Mouse (Mus musculus): ENCODE measurements at regions not wholly inside any gene's neighbourhood (a gene's known extent, or its start where the extent isn't known, plus 50 kb on each side); places are given as distances from the start of the nearest gene placed in this dataset.

GRCm38 (mm10) chr17:51683318-51683717 is 149.8 kb downstream of the Satb1 start:
- DNase-seq (ENCODE audit: low spot score in 2 of 2), result no peak

DNA sequence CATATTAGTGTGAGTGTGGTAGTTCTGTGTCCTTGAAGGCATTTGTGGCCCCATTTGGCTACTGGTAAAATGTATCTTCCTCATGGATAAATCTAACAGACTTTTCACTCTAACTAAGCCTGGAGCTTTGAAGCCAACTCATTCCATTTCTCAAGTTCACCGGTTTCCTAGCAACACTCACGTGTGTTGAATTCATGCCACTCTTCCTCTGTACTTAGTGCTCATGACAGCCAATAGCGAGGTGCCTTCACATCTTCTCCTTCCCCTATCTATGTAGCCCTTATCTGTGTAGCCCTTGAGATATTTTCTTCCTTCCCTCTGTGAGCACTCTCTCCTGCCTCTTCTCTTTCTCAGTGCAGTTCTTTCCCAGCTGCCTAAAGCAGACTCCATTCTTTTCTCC is 150.7 kb downstream of the Satb1 start:
- DNase-seq (ENCODE audit: low spot score in 2 of 2), result no peak

- DNase-seq (ENCODE audit: low spot score in 2 of 2), result no peak
These were observed 155.6 kb downstream of the Satb1 start for GRCm38 (mm10) chr17:51677451-51677850.

DNA sequence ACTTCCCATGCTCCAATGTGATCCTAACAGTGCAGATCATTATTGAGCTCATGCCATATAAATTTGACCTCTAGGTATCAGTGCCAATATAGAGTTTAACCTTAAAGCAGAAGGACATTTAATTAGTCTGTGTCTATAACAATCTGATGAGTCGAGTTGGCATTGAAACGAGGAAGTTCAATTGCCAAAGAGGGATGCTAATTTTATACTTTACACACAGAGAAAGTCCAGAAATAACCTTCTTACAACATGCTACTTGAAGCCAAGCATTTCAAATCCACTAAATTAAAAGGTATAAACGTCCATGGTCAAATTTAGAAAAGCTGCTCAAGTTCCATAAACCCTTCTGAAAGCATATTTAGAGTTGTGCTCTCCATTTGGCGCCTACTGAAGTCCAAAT is 174.7 kb downstream of the Satb1 start:
- DNase-seq (ENCODE audit: low spot score in 2 of 2), result no peak

DNA sequence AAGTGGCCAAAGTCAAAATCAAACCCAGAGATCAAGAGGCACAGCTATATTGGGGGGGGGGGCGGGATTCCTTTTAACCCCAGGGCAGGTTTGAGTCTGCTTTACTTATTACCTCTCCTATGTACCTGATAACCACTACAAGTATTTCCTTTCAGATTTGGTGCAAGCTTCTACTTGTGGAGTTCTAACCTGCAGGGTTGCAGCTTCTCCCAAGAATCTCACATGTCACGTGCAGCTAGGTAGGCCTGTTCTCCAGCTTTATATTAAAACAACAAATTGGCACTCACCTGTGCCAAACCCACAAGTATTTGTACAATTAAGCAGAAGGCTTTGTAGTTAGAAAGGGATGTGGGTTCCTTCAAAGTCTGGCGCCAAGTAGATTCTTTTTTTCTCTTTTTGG is 179.2 kb downstream of the Satb1 start:
- no peak for DNase-seq (ENCODE audit: low spot score in 2 of 2)

DNA sequence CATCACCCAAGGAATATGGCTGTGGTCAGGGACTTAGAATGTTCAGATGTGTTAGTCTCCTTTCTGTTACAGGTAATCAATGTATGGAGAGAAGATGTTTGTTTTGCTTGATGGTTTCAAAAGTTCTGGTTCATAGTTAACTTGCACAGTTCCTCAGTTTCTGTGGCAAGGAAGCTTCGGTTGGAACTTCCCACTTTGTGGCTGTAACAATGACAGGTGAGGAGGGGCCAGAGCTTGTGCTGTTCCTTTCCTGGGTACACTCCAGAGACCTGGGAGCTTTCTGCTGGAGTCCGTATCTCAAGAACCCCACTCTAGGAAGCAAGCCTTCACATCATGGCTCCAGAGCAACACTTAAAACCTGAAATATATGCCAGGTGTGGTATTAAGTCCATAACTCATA is 181.2 kb downstream of the Satb1 start:
- no peak for DNase-seq (ENCODE audit: low spot score in 2 of 2)

DNA sequence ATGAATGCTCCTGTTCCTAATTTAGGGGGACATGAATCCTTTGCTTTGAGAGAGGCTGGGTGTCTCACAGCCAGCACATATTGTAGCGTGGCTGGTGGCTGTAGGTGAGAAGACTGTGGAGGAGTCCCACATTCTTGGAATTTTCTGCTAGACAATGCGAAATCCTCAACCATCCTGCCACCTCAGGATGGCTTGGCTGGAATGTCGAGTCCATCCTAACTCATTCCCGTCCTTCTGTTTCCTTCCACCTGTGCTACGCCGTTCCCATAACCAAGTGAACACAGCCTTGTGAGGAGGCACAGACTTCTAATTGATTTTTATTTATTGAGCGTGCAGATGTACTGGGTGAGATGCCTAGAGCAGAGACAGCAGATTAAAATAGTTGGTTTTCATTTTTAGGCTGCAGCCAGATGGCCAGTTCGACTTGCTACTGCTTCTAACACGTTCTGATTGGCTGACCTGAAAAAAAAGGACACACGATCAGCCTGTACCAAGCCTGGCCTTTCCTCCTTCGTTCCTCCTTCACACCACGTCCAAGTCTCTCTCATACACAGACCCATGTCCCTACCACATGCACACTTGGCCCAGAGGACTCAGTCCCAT is 183.8 kb downstream of the Satb1 start:
- no peak for DNase-seq (ENCODE audit: low spot score in 2 of 2)

DNA sequence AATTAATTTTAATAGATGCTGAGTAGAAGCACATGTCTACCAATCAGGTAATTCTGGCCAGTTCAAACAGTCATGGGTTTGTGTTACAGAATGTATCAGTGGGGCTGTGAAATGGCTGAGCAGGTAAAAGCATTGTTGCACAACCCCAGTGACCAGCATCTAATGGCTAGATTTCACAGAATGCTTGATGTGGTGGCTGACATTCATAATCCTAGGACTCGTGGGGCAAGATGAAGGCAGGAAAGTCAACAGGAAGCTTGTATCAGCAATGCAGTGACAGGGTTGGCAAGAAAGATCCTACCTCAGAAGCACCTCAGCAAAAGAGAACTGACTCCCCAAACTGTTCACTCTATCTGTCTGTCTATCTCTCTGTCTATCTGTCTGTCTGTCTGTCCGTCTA is 186.7 kb downstream of the Satb1 start:
- DNase-seq (ENCODE audit: low spot score in 2 of 2), result no peak

- DNase-seq (ENCODE audit: low spot score in 2 of 2), result no peak
These were observed 187.2 kb downstream of the Satb1 start for GRCm38 (mm10) chr17:51645866-51646265.

- no peak for DNase-seq (ENCODE audit: low spot score in 2 of 2)
These were observed 190.4 kb downstream of the Satb1 start for GRCm38 (mm10) chr17:51642682-51643081.

DNA sequence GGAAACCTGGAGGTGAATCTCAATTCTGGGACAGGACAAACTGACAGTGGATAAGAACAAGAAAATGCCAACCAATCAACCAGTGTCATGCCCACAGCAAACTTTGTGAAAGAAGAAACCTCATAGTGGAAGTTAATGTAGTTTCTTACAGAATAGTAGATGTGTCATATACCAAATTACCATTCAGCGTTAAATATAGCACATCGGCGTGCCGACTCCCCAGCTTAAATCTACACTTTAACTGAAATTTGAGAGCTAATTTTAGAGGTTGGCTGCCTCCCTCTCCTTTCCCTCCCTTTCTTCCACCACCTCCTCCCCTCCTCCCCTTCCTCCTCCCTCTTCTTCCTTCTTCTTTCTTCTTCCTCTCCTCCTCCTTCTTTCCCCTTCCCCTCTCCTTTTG is 197.2 kb downstream of the Satb1 start:
- no peak for DNase-seq (ENCODE audit: low spot score in 2 of 2)

DNA sequence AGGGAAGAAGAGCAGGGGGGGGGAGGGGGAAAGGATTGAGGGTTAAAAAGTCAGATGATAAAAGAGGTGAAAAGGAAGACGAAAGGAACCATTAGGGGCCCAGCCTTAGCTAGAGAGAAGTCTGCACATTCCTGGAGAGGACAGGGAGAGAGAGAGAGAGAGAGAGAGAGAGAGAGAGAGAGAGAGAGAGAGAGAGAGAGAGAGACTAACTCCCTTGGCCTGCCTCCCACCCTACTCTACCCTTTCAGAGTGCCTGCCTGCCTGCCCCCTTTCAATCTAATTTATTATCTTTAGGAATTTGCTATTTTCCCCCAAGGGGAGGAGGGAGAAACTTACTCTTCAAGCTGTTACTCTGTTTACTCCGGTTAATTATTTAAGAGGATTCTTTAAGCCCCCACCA is 201.5 kb downstream of the Satb1 start:
- no peak for DNase-seq (ENCODE audit: low spot score in 2 of 2)

DNA sequence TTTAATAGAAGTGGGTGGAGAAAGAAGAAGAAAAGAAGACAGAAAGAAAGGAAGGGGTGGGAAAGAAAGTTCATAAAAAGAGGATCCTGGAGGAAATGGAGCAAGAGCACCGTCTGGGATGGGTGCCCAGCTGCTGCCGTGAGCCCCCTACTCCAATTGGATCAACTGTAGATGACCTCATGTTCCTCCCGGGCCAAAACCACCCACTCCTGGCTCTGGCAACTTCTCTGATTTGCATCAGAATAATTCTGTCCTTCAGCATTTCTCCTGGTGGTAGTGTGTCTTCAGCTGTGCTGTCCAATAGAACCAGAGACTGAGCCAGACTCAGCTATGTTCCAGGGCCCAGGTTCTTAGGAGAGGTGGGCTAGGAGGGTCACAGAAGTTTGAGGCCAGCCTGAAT is 212.6 kb downstream of the Satb1 start:
- no peak for DNase-seq (ENCODE audit: low spot score in 2 of 2)

DNA sequence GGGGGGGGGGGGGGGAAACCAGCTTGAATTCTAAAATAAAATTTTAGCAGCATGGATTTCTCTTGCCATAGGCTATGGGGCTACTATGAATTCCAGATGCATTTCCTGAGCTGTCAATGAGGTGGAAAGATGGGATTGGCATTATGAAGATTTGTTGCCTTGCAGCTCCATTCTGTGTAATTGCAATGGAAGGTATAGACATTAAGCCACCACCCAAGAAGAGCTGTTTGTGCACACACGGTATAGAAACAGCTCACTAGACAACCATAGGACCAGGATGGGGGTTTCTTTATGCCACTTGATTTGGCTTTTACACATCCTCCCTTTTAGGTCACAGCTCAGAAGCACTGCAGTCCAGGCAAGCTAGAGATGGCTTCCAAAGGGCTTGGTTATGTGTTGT is 247.8 kb downstream of the Satb1 start:
- no peak for DNase-seq (ENCODE audit: low spot score in 2 of 2)

GRCm38 (mm10) chr17:51583984-51584880 is 248.9 kb downstream of the Satb1 start:
- DNase-seq (ENCODE audit: low spot score in 2 of 2), result peak; percentile 18 to 40

DNA sequence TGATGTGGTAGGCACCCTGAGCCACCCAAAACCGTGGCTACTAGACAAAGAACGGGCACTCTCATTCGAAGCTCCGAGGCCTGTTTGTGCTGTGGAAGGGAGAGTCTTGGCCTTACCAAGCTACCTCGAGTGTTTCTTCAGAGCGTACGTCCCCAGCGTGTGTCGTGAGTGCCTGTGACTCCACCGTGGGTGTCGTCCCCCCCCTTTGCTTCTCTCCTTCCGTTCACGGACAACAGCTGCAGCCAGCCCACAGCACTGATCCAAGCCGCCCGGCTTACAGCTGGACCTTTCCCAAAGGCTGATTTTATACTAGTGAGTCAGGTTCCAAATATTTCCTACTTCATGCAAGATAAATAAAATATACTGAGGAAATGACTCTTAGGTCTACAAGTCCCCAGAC is 249.8 kb downstream of the Satb1 start:
- no peak for DNase-seq (ENCODE audit: low spot score in 2 of 2)

- no peak for DNase-seq (ENCODE audit: low spot score in 2 of 2)
These were observed 277.2 kb downstream of the Satb1 start for GRCm38 (mm10) chr17:51555854-51556253.

GRCm38 (mm10) chr17:51554446-51554845 is 278.6 kb downstream of the Satb1 start:
- no peak for DNase-seq (ENCODE audit: low spot score in 2 of 2)

DNA sequence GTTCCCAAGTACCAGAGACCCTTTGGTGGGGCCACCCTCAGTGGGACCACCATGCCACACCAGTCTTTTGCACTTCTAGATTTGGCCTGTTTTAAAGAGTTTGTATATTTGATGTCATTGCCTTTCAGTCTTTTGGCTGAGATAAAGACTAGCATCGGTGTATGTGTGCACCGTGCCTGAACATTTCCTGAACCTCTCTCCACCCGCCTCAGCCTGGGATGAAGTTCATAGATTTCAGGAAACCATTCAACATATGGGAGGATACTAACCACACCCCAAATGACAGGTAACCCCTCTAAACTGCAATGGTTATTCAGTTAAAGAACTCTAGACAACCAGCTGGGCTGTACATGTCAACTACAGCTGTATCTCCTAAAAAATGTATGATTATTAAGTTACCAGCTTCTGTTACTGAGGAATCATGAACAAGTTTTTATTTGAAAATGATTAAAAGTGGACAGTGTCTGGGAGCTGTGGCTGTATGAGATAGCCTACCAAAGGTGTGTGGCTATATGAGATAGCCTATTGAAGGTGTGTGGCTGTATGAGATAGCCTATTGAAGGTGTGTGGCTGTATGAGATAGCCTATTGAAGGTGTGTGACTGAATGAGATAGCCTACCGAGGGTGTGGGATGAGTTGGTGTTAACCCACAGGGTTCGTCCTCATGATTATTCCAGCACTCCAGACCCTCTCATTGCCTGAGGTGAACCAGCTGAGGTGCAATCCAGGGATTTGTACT is 280.6 kb downstream of the Satb1 start:
- no peak for DNase-seq (ENCODE audit: low spot score in 2 of 2)

DNA sequence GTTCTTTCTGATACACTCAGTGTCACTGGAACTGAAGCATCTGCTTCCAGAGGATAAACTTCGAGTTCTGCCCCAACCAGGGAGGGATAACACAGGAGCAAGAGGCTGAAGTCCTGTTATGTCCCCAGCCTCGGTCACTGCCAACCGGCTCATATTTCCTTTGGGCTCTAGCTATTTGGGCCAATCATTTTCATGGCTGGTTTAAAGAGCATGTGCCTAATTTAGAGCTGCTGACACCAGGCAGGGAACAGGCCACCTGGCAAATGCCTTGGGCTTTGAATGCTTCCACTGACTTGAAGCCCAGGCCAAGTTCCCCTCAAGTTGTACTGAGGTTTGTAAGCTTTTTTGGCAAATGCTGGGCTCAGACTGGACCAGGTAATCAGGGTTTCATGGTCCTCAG is 286.1 kb downstream of the Satb1 start:
- DNase-seq (ENCODE audit: low spot score in 2 of 2), result no peak

DNA sequence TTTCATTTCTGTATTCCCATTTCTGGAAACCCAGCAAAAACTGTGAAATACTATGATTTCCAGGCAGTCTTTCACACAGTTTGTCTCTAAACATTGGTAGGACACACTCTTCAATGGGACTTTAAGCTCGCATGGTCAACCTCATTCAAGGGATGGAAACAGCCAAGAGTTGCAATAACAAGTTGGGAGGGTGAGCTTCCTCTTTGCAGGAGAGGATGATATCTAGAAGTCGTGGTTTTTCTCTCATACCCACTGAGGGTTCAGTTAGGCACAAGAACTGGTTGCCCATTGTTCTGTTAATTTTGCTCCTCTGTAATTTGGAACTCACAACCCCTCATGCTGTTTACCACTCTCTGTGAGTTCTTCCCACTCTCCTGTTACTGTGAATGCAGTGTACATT is 290.5 kb downstream of the Satb1 start:
- no peak for DNase-seq (ENCODE audit: low spot score in 2 of 2)

DNA sequence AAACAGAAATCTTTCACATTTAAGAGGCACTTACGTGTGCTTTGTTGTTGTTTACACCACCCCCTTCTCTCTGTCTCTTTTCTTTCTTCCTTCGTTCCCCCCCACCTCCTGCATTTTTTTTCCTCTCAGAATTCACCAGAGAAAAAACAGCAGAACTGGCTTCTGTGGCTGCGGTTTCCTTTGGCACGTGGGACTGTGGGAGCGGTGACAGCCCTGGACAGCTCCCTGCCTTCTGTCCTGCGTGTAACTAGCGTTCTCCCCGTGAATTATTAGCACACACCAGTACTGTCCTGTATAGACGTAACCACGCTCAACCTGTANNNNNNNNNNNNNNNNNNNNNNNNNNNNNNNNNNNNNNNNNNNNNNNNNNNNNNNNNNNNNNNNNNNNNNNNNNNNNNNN is 298.4 kb downstream of the Satb1 start:
- DNase-seq (ENCODE audit: low spot score in 2 of 2), result peak; percentile 29 to 32

All from layer of hippocampus, postnatal 14 days (tissue).